Mouse (Mus musculus) layer of hippocampus, adult 6 months (tissue): ENCODE measurements around the gene Vmn1r143. TPM values are rescaled to one million over a fixed set of nuclear protein-coding genes. Genes with fewer than 3 reads are reported as not detected.

ENCODE experiments used
- long read RNA-seq, 2 experiments: library from polyadenylated mRNA; unstranded; transcript quantifications; one replicate each; pipeline ENCODE4 v2.0.0; 2019 to 2020
- polyA plus RNA-seq: library from polyadenylated mRNA; unstranded; fragments of <200 nt; fragmentation: Nextera tagmentation; gene quantifications from 2 replicates; pipeline ENCODE4 v1.2.3, GENCODE M21; 2021

Vmn1r143 gene
- polyA plus RNA-seq, result not detected in 2 replicates
- long read RNA-seq, experiment 1, result 0 reads
- long read RNA-seq, experiment 2, result 0 reads

GRCm38 (mm10) chr7:22189077-22189476 lies at the start of gene Vmn1r143:
Gene Vmn1r143, plus strand, starts transcription at chr7:22189377.

DNA sequence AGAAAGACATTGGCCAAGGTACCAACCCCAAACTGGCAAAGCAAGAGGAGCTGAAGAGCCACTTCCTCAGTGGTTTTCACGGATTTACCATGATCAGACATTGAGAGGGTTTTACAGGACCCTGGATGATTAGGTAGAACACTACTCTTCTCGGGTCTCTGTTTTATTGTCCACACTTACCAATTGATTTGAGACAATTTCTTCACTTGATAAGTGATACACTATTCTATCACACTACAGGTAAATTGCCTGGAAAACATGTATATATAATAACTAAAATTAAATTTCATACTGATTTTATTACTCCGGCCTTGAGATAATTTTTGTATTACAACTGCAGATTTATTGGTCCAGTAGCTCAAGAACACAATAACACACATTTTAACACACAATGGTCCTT lies 25.2 kb upstream of the Vmn1r143 start, which contains the start of gene Vmn1r142:
TSS of gene Vmn1r142 (minus strand) at position 101 of the 400 bp plus-strand sequence.

DNA sequence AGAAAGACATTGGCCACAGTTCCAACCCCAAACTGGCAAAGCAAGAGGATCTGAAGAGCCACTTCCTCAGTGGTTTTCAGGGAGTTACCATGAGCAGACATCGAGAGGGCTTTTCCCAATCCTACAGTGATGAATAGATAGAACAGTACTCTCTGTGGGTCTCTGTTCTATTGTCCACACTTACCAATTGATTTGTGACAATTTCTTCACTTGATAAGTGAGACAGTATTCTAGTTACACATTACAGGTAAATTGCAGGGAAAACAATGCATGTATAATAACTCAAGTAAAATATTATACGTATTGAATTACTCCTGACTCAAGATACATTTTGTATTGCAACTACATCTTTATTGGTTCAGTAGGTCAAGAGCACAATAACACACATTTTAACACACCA lies 12.0 kb downstream of the Vmn1r143 start, which contains the start of gene Gm8653:
TSS of gene Gm8653 (minus strand) at position 101 of the 400 bp plus-strand sequence.

GRCm38 (mm10) chr7:22229384-22229783 lies 40.2 kb downstream of the Vmn1r143 start, which contains the start of gene Gm8453:
Gene Gm8453, minus strand, starts transcription at chr7:22229484.

Other genes starting within 250 kb of the Vmn1r143 start
- not detected in 2 replicates for gene Vmn1r137, start 194.8 kb upstream of the Vmn1r143 start, polyA plus RNA-seq
- not detected in 2 replicates for gene Vmn1r138, start 160.5 kb upstream of the Vmn1r143 start, polyA plus RNA-seq
- not detected in 2 replicates for gene Gm6176, start 133.1 kb upstream of the Vmn1r143 start, polyA plus RNA-seq
- gene Vmn1r139, start 120.3 kb upstream of the Vmn1r143 start, polyA plus RNA-seq, result not detected in 2 replicates
- not detected in 2 replicates for gene Gm16451, start 71.1 kb upstream of the Vmn1r143 start, polyA plus RNA-seq
- not detected in 2 replicates for gene Gm10666, start 54.6 kb upstream of the Vmn1r143 start, polyA plus RNA-seq
- gene Vmn1r142, start 25.3 kb upstream of the Vmn1r143 start, polyA plus RNA-seq, result not detected in 2 replicates
- not detected in 2 replicates for gene Gm8653, start 11.9 kb downstream of the Vmn1r143 start, polyA plus RNA-seq
- gene Gm8453, start 40.1 kb downstream of the Vmn1r143 start, polyA plus RNA-seq, result not detected in 2 replicates
- gene Gm4187, start 140.3 kb downstream of the Vmn1r143 start, polyA plus RNA-seq, result not detected in 2 replicates
- gene Gm8660, start 181.7 kb downstream of the Vmn1r143 start, polyA plus RNA-seq, result not detected in 2 replicates
- gene Vmn1r148, start 224.2 kb downstream of the Vmn1r143 start, polyA plus RNA-seq, result not detected in 2 replicates
- gene Vmn1r149, start 248.9 kb downstream of the Vmn1r143 start, polyA plus RNA-seq, result not detected in 2 replicates